Comparison of ENCODE assay signal across 9 mouse cellular contexts in genomic region chr3:26153036-26153741, GRCm38 (mm10).
DNase-seq lines count a peak whose midpoint lies in the region; ATAC-seq and TF ChIP-seq lines count a peak whose summit lies in the region.
"Had no signal": no experiment of that assay in that cellular context is flagged by ENCODE, and none has a peak within 500 bp of the region (broad histone marks: within the 10 kb centered on the region; RNA-seq: fewer than 3 reads in every experiment).

No protein-coding gene starts in this region.

- H3K27me3 ChIP-seq in heart, embryonic 13.5 days (replicated peaks) = 0 out of 2 replicates have a peak, but pooled peaks cover 5% of the 10 kb centered on the region
- no peaks in the 10 kb centered on the region for H3K27me3 ChIP-seq in forebrain, embryonic 13.5 days
- no peaks in the 10 kb centered on the region; the same call in 1 of the 2 replicates for H3K27me3 ChIP-seq in intestine, embryonic 16.5 days (replicated peaks; ENCODE audit: control insufficient read depth, insufficient read depth, low read length)
- H3K27me3 ChIP-seq in liver, postnatal 0 days (ENCODE audit: insufficient read depth, low read length) = peaks cover 11% of the 10 kb centered on the region; the same call in 1 of the 2 replicates
- H3K27me3 ChIP-seq in stomach, embryonic 15.5 days (replicated peaks) = no peaks in the 10 kb centered on the region

- H3K27ac ChIP-seq in heart, embryonic 13.5 days (replicated peaks) = no peak overlapping the region
- H3K27ac ChIP-seq in forebrain, embryonic 13.5 days = peak overlapping the region; percentile 76
- H3K27ac ChIP-seq in intestine, embryonic 16.5 days (ENCODE audit: low read length) = no peak overlapping the region
- H3K27ac ChIP-seq in liver, postnatal 0 days (ENCODE audit: low read depth) = no peak overlapping the region
- no peak overlapping the region for H3K27ac ChIP-seq in stomach, embryonic 15.5 days

- no peaks in the 10 kb centered on the region for H3K36me3 ChIP-seq in heart, embryonic 13.5 days
- H3K36me3 ChIP-seq in forebrain, embryonic 13.5 days (ENCODE audit: poor library complexity, severe bottlenecking) = no peaks in the 10 kb centered on the region
- no peaks in the 10 kb centered on the region for H3K36me3 ChIP-seq in intestine, embryonic 16.5 days (ENCODE audit: control insufficient read depth, insufficient read depth, low read length)
- no peaks in the 10 kb centered on the region for H3K36me3 ChIP-seq in liver, postnatal 0 days (replicated peaks; ENCODE audit: insufficient read depth, low read length)
- H3K36me3 ChIP-seq in stomach, embryonic 15.5 days = no peaks in the 10 kb centered on the region
- H3K36me3 ChIP-seq: G1E had no signal

- no peak for TF ChIP-seq EP300 in liver, postnatal 0 days (IDR thresholded peaks at IDR 0.05; ENCODE audit: low read depth)

- no peak for TF ChIP-seq CTCF in liver, postnatal 0 days (IDR thresholded peaks at IDR 0.05; ENCODE audit: low read depth)

- no peak for ATAC-seq in heart, embryonic 13.5 days (ENCODE audit: extremely low read depth, insufficient number of reproducible peaks, low FRiP score, low TSS enrichment)
- ATAC-seq in cerebellum, adult (ENCODE audit: insufficient number of reproducible peaks, low FRiP score, low TSS enrichment) = peak; percentile 42
- ATAC-seq in forebrain, embryonic 13.5 days = peak; percentile 76
- no peak for ATAC-seq in intestine, embryonic 16.5 days
- ATAC-seq in liver, postnatal 0 days = no peak
- no peak for ATAC-seq in stomach, embryonic 15.5 days (ENCODE audit: insufficient read depth, low FRiP score, low read depth)

- H3K4me1 ChIP-seq in heart, embryonic 13.5 days = 0 out of 2 replicates have a peak, but pooled peaks cover 10% of the 10 kb centered on the region
- peaks cover 25% of the 10 kb centered on the region for H3K4me1 ChIP-seq in forebrain, embryonic 13.5 days
- peaks cover 7% of the 10 kb centered on the region; the same call in 1 of the 2 replicates for H3K4me1 ChIP-seq in intestine, embryonic 16.5 days (ENCODE audit: control insufficient read depth, insufficient read depth, low read length)
- H3K4me1 ChIP-seq in liver, postnatal 0 days (ENCODE audit: insufficient read depth) = no peaks in the 10 kb centered on the region; the same call in 1 of the 2 replicates
- no peaks in the 10 kb centered on the region for H3K4me1 ChIP-seq in stomach, embryonic 15.5 days

- WGBS in heart, embryonic 13.5 days = under 1% methylated on average over 31 of the region's 31 CpGs
- WGBS in forebrain, embryonic 13.5 days = under 1% methylated on average over 31 of the region's 31 CpGs
- WGBS in intestine, embryonic 16.5 days = under 1% methylated on average over 31 of the region's 31 CpGs
- under 1% methylated on average over 31 of the region's 31 CpGs for WGBS in liver, postnatal 0 days (ENCODE audit: insufficient replicate concordance)
- under 1% methylated on average over 31 of the region's 31 CpGs for WGBS in stomach, embryonic 15.5 days

- peak overlapping the region; percentile 92 for H3K4me2 ChIP-seq in heart, embryonic 13.5 days
- H3K4me2 ChIP-seq in forebrain, embryonic 13.5 days = peak overlapping the region; percentile 75
- peak overlapping the region; percentile 72 for H3K4me2 ChIP-seq in intestine, embryonic 16.5 days (ENCODE audit: low read depth, low read length)
- H3K4me2 ChIP-seq in liver, postnatal 0 days (ENCODE audit: low read depth, low read length) = peak overlapping the region; percentile 64
- peak overlapping the region; percentile 91 for H3K4me2 ChIP-seq in stomach, embryonic 15.5 days

- H3K4me3 ChIP-seq in heart, embryonic 13.5 days = peak overlapping the region; percentile 61
- peak overlapping the region; percentile 60 for H3K4me3 ChIP-seq in forebrain, embryonic 13.5 days
- peak overlapping the region; percentile 49 for H3K4me3 ChIP-seq in intestine, embryonic 16.5 days (ENCODE audit: low read length)
- peak overlapping the region; percentile 36 for H3K4me3 ChIP-seq in liver, postnatal 0 days (ENCODE audit: low read depth, low read length)
- H3K4me3 ChIP-seq in stomach, embryonic 15.5 days (replicated peaks) = peak overlapping the region; percentile 51

- no peaks in the 10 kb centered on the region for H3K9me3 ChIP-seq in heart, embryonic 13.5 days
- H3K9me3 ChIP-seq in forebrain, embryonic 13.5 days (replicated peaks) = no peaks in the 10 kb centered on the region
- no peaks in the 10 kb centered on the region for H3K9me3 ChIP-seq in intestine, embryonic 16.5 days (ENCODE audit: control insufficient read depth, low read length)
- no peaks in the 10 kb centered on the region for H3K9me3 ChIP-seq in liver, postnatal 0 days (ENCODE audit: low read length)
- no peaks in the 10 kb centered on the region for H3K9me3 ChIP-seq in stomach, embryonic 15.5 days
- H3K9me3 ChIP-seq: G1E had no signal

- no peak for DNase-seq in heart, adult 9 months (ENCODE audit: low spot score in 2 of 2)
- no peak for DNase-seq in liver, postnatal 0 days
- no peak for DNase-seq in gastrocnemius, adult 8-10 months (ENCODE audit: low spot score in 2 of 2)

- peak overlapping the region; percentile 74 for H3K9ac ChIP-seq in heart, embryonic 13.5 days
- peak overlapping the region; percentile 73 for H3K9ac ChIP-seq in forebrain, embryonic 13.5 days
- H3K9ac ChIP-seq in intestine, embryonic 16.5 days (ENCODE audit: low read depth, low read length) = peak overlapping the region; percentile 31
- H3K9ac ChIP-seq in liver, postnatal 0 days (replicated peaks) = no peak overlapping the region
- peak overlapping the region; percentile 13; the same call in 1 of the 2 replicates for H3K9ac ChIP-seq in stomach, embryonic 15.5 days

Comparison
In these comparisons a context has a peak if more than half of its experiments do, and no peak if none do; other contexts are left out.
1. ATAC-seq: peak in cerebellum, adult (single experiment) and forebrain, embryonic 13.5 days (single experiment); none in heart, embryonic 13.5 days (single experiment), intestine, embryonic 16.5 days (single experiment), liver, postnatal 0 days (single experiment) and stomach, embryonic 15.5 days (single experiment).
2. Peak in every context shown above with its lines, with median percentiles within 50 percentile points of each other: H3K4me2 ChIP-seq and H3K4me3 ChIP-seq.